Mouse (Mus musculus): ENCODE results near the gene Rmdn2.

DNA sequence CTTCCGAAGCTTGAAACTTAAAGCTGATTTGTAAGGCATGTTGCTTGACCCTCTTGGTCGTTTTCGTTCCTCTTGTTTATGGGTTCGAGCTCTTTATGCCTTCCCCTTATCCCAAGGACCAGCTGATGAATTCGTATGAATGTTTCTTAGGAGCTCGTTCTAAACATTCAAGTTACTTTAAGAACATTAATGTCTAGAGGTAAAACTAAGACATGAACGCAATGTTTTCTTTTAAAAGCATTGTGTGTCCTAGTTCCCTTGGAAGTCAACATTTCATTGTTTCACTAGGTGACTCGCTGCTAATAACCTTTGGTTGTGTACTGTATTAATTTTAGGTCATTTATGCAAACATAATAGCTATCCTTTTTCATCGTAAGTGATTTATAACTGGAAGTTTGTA, 4.2 kb downstream of the Rmdn2 start:
- TF ChIP-seq CTCF (IDR thresholded peaks at IDR 0.05; ENCODE audit: low read depth): no peak
- no peak for TF ChIP-seq EP300 (optimal IDR thresholded peaks at IDR 0.05)

Measured in stomach, postnatal 0 days (tissue).